Mouse (Mus musculus) common myeloid progenitor, adult 5-6 weeks (primary cell): Measurements from ENCODE around the gene Pex11a. TPM values are rescaled to one million over a fixed set of nuclear protein-coding genes. Genes with fewer than 3 reads are reported as not detected.

Experiments used
- total RNA-seq: library from RNA; stranded (forward); fragments of 200-1000, 187-1606 nt; gene quantifications from 2 replicates; pipeline ENCODE4 v1.2.3, GENCODE M21; 2017

Gene Pex11a
- total RNA-seq, 1 experiment from 2014 or later, result 3.1 TPM

Other genes starting within 250 kb of the Pex11a start
- gene Rhcg, start 125.5 kb downstream of the Pex11a start, total RNA-seq, result not detected in 2 replicates
- gene Ticrr, start 82.9 kb downstream of the Pex11a start, total RNA-seq, result 16.7 and 34.7 TPM in 2 replicates
- 0.53 and 1.6 TPM in 2 replicates for gene Kif7, start 27.4 kb downstream of the Pex11a start, total RNA-seq
- not detected in 2 replicates for gene Plin1, start 10.2 kb downstream of the Pex11a start, total RNA-seq
- not detected in 2 replicates for gene Wdr93, start within 50 bp of the Pex11a start, total RNA-seq
- gene Mesp1, start 50.7 kb upstream of the Pex11a start, total RNA-seq, result not detected in 2 replicates
- gene Mesp2, start 67.6 kb upstream of the Pex11a start, total RNA-seq, result 1.2 TPM in 1 of 2 replicates, not detected in the other
- 1.8 TPM in 1 of 2 replicates, not detected in the other for gene Anpep, start 117.9 kb upstream of the Pex11a start, total RNA-seq
- 8.4 and 11.1 TPM in 2 replicates for gene Ap3s2, start 177.5 kb upstream of the Pex11a start, total RNA-seq
- gene Arpin, start 192.2 kb upstream of the Pex11a start, total RNA-seq, result 0.19 and 0.41 TPM in 2 replicates